Mouse (Mus musculus) midbrain, embryonic 12.5 days (tissue): ENCODE measurements around the gene 1810009J06Rik. TPM values are rescaled to one million over a fixed set of nuclear protein-coding genes. Genes with fewer than 3 reads are reported as not detected.
"Not testable (repeated sequence)": the region's sequence is repeated elsewhere in the genome, so short reads cannot be mapped to it uniquely, and the experiment has no call there.

ENCODE experiments used
- ATAC-seq: fragments of 200-750 bp; cut with Nextera tagmentation; 2 replicates; pipeline ENCODE4 v1.8.0; 2017; ENCODE audit warnings: low read depth, moderate TSS enrichment, moderate library complexity; ENCODE audit not compliant: low FRiP score
- H3K27ac ChIP-seq: fragments of 300-500 bp; sonication (generic); replicated peaks from 2 replicates; pipeline ENCODE4 v1.5.1; 2016; ENCODE audit warnings: mild to moderate bottlenecking
- H3K27me3 ChIP-seq: fragments of 300-500 bp; sonication (generic); 2 replicates; pipeline ENCODE4 v1.6.1; 2016; ENCODE audit warnings: mild to moderate bottlenecking
- H3K36me3 ChIP-seq: fragments of 300-500 bp; sonication (generic); 2 replicates; pipeline ENCODE4 v1.6.1; 2016
- H3K4me1 ChIP-seq: fragments of 300-500 bp; sonication (generic); 2 replicates; pipeline ENCODE4 v1.6.1; 2016
- H3K4me2 ChIP-seq: fragments of 300-500 bp; sonication (generic); replicated peaks from 2 replicates; pipeline ENCODE4 v1.6.1; 2016; ENCODE audit warnings: mild to moderate bottlenecking, moderate library complexity
- H3K4me3 ChIP-seq: fragments of 300-500 bp; sonication (generic); 2 replicates; pipeline ENCODE4 v1.5.1; 2016; ENCODE audit warnings: mild to moderate bottlenecking
- H3K9ac ChIP-seq: fragments of 300-500 bp; sonication (generic); replicated peaks from 2 replicates; pipeline ENCODE4 v1.6.1; 2016; ENCODE audit warnings: mild to moderate bottlenecking, moderate library complexity
- H3K9me3 ChIP-seq: fragments of 300-500 bp; sonication (generic); 2 replicates; pipeline ENCODE4 v1.6.1; 2016; ENCODE audit warnings: mild to moderate bottlenecking
- WGBS: fragments of 180-500 bp; shearing (Covaris S2); methylation state at CpG from one replicate; pipeline ENCODE4 v1.1.7; 2016; 5-methylcytosine and 5-hydroxymethylcytosine counted together
- polyA plus RNA-seq: library from polyadenylated mRNA; unstranded; fragments of >200 nt; fragmentation: Nextera tagmentation; extraction: Ambion mirVana; gene quantifications from 2 replicates; pipeline ENCODE4 v1.2.1, GENCODE M21; 2016

1810009J06Rik gene
- polyA plus RNA-seq = not detected in 2 replicates

DNA sequence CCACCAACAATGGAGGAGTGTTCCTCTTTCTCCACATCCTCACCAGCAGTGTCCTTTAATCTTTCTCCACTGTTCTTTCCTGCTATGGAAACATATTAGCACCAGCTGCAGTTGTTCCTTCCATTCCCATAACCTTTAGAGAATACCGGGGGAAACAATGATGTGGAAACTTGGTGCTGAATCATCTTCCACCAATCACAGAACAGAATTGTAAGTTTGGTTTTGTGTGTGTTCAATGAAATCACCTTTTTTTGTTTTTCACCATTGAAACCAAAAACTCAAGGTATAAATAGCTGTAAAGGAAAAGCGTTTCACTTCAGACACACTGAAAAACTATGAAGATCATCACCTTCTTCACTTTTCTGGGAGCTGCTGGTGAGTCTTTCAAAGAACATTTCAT, at the start of gene 1810009J06Rik:
Gene 1810009J06Rik (plus strand): TSS at position 301 of the 400 bp plus-strand sequence.
- not testable (repeated sequence) for H3K27ac ChIP-seq, ATAC-seq, H3K4me1 ChIP-seq, H3K27me3 ChIP-seq, H3K4me2 ChIP-seq, H3K9ac ChIP-seq, H3K4me3 ChIP-seq, H3K9me3 ChIP-seq, H3K36me3 ChIP-seq
- WGBS = 97% methylated on average over 2 of the region's 2 CpGs

DNA sequence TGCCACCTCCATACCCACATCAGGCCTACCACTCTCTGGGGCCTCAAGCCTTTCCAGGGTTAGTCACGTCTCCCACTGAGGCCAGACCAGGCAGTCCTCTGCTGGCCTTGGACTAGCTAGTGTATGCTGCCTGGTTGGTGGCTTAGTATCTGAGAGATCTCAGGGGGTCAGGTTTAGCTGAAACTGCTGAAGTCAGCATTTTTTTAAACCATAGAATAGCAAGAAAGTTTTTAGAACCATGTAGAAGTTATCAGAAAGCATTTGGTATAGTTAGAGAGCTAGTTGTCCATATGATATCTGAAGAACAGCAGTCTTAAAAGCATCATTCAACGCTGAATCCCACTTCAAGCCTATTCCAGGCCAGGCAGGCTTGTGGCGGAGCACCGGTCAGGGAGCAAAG, 44.6 kb upstream of the 1810009J06Rik start:
- no peaks in the 10 kb centered on the region for H3K4me1 ChIP-seq
- no peak overlapping the region for H3K9ac ChIP-seq
- no peaks in the 10 kb centered on the region for H3K27me3 ChIP-seq
- WGBS = 82% methylated on average over 4 of the region's 4 CpGs
- no peak overlapping the region for H3K27ac ChIP-seq
- no peak for ATAC-seq
- no peaks in the 10 kb centered on the region for H3K36me3 ChIP-seq
- no peaks in the 10 kb centered on the region for H3K9me3 ChIP-seq
- no peak overlapping the region for H3K4me3 ChIP-seq
- H3K4me2 ChIP-seq = no peak overlapping the region

DNA sequence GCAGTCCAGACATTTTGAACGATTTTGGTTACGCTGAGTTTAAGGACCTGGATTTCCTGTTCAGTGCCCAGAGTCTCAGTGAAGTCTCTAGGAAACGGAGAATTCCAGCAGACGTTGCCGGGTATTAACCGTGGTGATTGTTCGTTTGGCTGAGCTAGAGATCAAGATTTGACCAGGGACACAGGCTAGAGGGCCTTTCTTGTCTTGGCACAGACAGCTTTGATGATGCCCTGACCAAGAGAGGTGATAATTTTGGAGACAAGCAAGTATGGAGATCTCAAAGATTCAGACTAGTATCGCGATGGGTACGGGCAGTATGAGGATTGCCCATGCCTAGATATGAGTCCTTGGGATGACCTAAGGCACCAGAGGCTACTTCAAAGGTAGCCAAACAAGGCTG, 24.1 kb upstream of the 1810009J06Rik start, which contains the start of gene 1700074P13Rik:
Gene 1700074P13Rik (minus strand): TSS at position 101 of the 400 bp plus-strand sequence.
- ATAC-seq = no peak
- WGBS = 93% methylated on average over 10 of the region's 10 CpGs

DNA sequence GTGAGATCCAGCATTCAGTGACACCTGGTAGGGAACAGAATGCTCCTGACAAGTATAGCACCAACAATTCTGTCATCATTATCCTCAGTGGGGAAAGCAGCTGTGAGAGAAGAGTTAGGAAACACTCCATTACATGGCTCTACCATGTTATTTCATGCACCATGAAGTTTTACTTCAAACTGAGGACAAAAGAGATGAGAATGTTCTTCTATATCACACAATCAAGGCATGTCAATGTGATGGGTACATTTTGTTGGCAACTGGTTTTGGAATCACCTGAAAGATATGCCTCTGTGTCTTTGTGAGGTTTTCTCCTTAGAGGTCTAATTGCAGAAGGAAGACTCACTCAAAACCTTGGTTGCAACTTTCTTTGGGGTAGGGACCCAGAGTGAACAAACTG, 12.8 kb upstream of the 1810009J06Rik start, which contains the start of gene Gm4744:
Gene Gm4744 (minus strand): TSS at position 101 of the 400 bp plus-strand sequence.
- H3K4me2 ChIP-seq = no peak within 1 kb of the TSS
- no peak within 1 kb of the TSS for H3K27ac ChIP-seq
- H3K9ac ChIP-seq = no peak within 1 kb of the TSS
- H3K4me1 ChIP-seq = no peaks in the 10 kb centered on the region
- H3K36me3 ChIP-seq = no peaks in the 10 kb centered on the region
- no peak within 1 kb of the TSS for H3K4me3 ChIP-seq
- H3K27me3 ChIP-seq = no peaks in the 10 kb centered on the region
- no peak for ATAC-seq
- H3K9me3 ChIP-seq = no peaks in the 10 kb centered on the region

More for the DNA sequence above, 24.1 kb upstream of the 1810009J06Rik start, which contains the start of gene 1700074P13Rik:
- Histone ChIP-seq H3K4me2 (no peak within 1 kb of the TSS), H3K9ac (no peak within 1 kb of the TSS), H3K9me3 (no peaks in the 10 kb centered on the region), H3K27ac (no peak within 1 kb of the TSS), H3K4me1 (no peaks in the 10 kb centered on the region), H3K36me3 (no peaks in the 10 kb centered on the region), H3K27me3 (no peaks in the 10 kb centered on the region), H3K4me3 (no peak within 1 kb of the TSS)

DNA sequence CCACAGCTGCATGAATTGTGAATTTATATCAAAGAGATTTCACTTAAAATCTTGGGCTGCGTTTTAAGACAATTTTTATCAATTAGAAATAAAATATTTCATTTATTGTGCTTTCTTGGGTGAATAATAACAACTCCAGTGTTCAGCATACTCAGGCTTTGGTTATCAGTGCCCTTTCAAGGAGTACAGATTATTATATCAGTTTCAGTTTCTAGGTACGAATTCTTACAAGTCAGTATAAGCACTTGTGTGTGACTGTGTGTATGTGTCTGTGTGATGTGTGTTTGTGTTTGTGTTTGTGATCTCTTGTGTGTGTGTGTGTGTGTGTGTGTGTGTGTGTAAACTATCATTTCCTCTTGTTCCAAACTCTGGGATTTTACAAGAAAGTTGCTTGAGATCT, 10.8 kb upstream of the 1810009J06Rik start:
- no peak overlapping the region for H3K9ac ChIP-seq
- ATAC-seq = no peak
- H3K4me2 ChIP-seq = no peak overlapping the region
- no peaks in the 10 kb centered on the region for H3K4me1 ChIP-seq
- WGBS = 75% methylated on average over 2 of the region's 2 CpGs
- H3K36me3 ChIP-seq = no peaks in the 10 kb centered on the region
- no peaks in the 10 kb centered on the region for H3K27me3 ChIP-seq
- no peaks in the 10 kb centered on the region for H3K9me3 ChIP-seq
- no peak overlapping the region for H3K4me3 ChIP-seq
- H3K27ac ChIP-seq = no peak overlapping the region

DNA sequence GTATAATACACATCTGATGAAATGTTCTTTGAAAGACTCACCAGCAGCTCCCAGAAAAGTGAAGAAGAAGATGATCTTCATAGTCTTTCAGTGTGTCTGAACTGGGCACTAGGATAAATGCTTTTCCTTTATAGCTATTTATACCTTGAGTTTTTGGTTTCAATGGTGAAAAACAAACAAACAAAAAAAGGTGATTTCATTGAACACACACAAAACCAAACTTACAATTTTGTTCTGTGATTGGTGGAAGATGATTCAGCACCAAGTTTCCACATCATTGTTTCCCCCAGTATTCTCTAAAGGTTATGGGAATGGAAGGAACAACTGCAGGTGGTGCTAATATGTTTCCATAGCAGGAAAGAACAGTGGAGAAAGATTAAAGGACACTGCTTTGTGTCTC, 34.8 kb downstream of the 1810009J06Rik start, which contains the start of gene Gm2663:
Gene Gm2663 (minus strand): TSS at position 101 of the 400 bp plus-strand sequence.
- H3K27me3 ChIP-seq, H3K4me3 ChIP-seq, H3K27ac ChIP-seq, ATAC-seq, H3K9ac ChIP-seq, H3K9me3 ChIP-seq, H3K4me1 ChIP-seq, H3K4me2 ChIP-seq, H3K36me3 ChIP-seq: not testable (repeated sequence)

DNA sequence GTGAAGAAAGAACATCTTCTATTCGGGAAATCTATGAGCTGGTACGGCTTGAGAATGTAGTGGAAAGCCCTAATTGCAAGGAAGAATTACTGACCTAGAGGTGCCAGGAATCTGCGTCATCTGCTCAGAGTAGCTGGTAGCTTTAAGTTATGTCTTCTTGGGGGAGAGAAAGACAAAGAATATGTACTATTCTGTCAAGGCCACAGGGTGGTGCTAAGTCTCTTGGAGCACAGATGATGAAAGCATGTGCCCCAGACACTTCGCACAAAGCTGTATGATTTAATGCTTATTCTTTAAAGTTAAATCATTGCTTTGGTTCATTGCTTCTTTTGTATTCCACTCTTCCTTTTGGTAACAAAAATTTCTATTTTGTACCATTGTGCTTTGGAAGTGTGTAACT, 50.5 kb downstream of the 1810009J06Rik start:
- Histone ChIP-seq H3K4me3 (no peak overlapping the region), H3K9me3 (no peaks in the 10 kb centered on the region), H3K36me3 (no peaks in the 10 kb centered on the region), H3K4me1 (no peaks in the 10 kb centered on the region), H3K4me2 (no peak overlapping the region), H3K27ac (no peak overlapping the region), H3K27me3 (no peaks in the 10 kb centered on the region), H3K9ac (no peak overlapping the region)
- ATAC-seq = no peak
- 67% methylated on average over 4 of the region's 4 CpGs for WGBS

Other genes with a start within 250 kb of the 1810009J06Rik start
- not detected in 2 replicates for gene Moxd2, start 77.3 kb upstream of the 1810009J06Rik start, polyA plus RNA-seq
- not detected in 2 replicates for gene Prss58, start 64.4 kb upstream of the 1810009J06Rik start, polyA plus RNA-seq
- not detected in 2 replicates for gene 1700074P13Rik, start 24.2 kb upstream of the 1810009J06Rik start, polyA plus RNA-seq
- not detected in 2 replicates for gene Gm4744, start 12.9 kb upstream of the 1810009J06Rik start, polyA plus RNA-seq
- not detected in 2 replicates for gene Gm2663, start 34.7 kb downstream of the 1810009J06Rik start, polyA plus RNA-seq
- gene 2210010C04Rik, start 70.8 kb downstream of the 1810009J06Rik start, polyA plus RNA-seq = not detected in 2 replicates